Mouse (Mus musculus): Measurements from ENCODE around the gene B3gnt9. TPM values are rescaled to one million over a fixed set of nuclear protein-coding genes. Genes with fewer than 3 reads are reported as not detected.
"Not testable (repeated sequence)": the region's sequence is repeated elsewhere in the genome, so short reads cannot be mapped to it uniquely, and the experiment has no call there.

B3gnt9 gene
- polyA plus RNA-seq, 1 experiment from 2014 or later: 2.1 TPM

DNA sequence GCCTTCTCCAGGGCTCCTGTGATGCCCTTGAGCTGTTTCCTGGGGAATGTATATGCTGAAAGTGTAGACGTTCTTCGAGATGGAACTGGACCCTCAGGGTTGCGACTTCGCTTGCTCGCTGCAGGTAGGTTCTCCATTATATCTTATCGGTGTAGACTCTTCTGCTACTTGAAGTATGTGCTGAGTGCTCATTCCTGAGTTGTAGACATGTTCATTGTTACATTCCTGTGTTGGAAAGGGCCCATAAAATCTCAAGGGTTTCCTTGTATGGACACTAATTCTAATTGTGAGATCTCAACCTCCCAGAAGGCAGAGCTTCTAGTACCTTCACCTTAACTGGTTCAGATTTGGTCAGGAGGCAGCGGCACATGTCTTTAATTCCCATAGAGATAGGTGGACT is 13.9 kb downstream of the B3gnt9 start:
- WGBS: 97% methylated on average over 7 of the region's 7 CpGs
- H3K27me3 ChIP-seq (ENCODE audit: poor library complexity, severe bottlenecking): no peaks in the 10 kb centered on the region
- no peak overlapping the region for H3K27ac ChIP-seq
- peaks cover 62% of the 10 kb centered on the region for H3K36me3 ChIP-seq (replicated peaks)
- no peak overlapping the region for H3K4me3 ChIP-seq
- H3K9me3 ChIP-seq: no peaks in the 10 kb centered on the region
- DNase-seq (ENCODE audit: extremely low spot score, low spot score): no peak
- no peaks in the 10 kb centered on the region for H3K4me1 ChIP-seq

DNA sequence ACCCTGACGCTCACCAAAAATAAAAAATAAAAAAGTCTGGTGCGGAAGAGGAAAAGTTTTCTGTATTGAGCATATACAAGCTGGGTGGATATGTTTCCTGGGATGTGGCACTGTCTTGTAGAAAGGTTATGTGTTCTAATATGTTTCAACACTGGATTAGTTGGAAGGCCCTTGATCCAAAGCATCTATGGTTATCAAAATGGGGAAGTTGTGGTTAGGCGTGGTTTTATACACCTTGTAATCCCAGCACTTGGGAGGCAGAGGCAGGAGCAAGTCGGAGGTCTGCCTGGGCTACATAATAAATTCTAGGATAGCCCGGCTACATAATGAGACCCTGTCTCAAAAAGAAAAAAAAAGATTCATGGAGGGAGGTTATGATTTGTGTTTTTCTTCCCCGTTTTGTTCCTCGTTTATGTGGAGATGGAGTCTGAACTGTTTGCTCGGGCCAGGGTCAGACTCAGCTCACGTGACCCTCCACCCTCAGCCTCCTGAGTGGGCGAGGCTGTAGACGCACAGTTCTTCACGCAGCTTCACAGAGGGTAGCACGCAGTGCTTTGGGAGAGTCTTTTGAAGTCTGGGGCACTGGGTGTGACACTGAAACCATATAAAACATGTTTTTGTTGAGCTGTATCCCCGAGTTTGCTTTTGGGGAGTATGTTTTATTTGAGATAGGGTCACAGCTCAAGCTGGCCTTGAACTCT is 17.4 kb downstream of the B3gnt9 start:
- 92% methylated on average over 14 of the region's 14 CpGs for WGBS
- Histone ChIP-seq H3K27ac (no peak overlapping the region), H3K4me1 (no peaks in the 10 kb centered on the region), H3K36me3 (replicated peaks) (peaks cover 66% of the 10 kb centered on the region), H3K9me3 (no peaks in the 10 kb centered on the region), H3K27me3 (ENCODE audit: poor library complexity, severe bottlenecking) (no peaks in the 10 kb centered on the region), H3K4me3 (no peak overlapping the region)
- no peak for DNase-seq (ENCODE audit: extremely low spot score, low spot score)

DNA sequence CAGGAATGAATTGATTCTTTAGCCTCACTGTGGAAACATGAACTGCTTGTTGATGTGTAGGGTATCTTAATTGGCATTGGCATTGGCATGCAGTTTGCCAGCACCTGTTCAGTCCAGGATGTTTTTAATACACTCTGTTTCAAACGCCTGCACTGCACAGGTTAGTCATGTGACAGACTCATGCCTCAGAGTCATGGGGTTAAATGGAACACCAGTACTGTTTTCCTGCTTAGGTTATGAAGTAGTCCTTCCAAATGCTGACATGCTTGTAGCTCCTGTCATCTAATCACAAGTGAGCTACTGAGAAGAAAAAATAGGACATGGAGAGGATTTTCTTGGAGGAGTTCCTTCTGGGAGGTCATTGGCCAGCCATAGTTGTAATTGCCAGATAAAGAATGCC is 19.7 kb downstream of the B3gnt9 start:
- Histone ChIP-seq H3K9me3 (no peaks in the 10 kb centered on the region), H3K4me1 (no peaks in the 10 kb centered on the region), H3K27ac (no peak overlapping the region), H3K36me3 (replicated peaks) (peaks cover 48% of the 10 kb centered on the region), H3K4me3 (no peak overlapping the region), H3K27me3 (ENCODE audit: poor library complexity, severe bottlenecking) (no peaks in the 10 kb centered on the region)
- 84% methylated on average over 1 of the region's 1 CpGs for WGBS
- no peak for DNase-seq (ENCODE audit: extremely low spot score, low spot score)

DNA sequence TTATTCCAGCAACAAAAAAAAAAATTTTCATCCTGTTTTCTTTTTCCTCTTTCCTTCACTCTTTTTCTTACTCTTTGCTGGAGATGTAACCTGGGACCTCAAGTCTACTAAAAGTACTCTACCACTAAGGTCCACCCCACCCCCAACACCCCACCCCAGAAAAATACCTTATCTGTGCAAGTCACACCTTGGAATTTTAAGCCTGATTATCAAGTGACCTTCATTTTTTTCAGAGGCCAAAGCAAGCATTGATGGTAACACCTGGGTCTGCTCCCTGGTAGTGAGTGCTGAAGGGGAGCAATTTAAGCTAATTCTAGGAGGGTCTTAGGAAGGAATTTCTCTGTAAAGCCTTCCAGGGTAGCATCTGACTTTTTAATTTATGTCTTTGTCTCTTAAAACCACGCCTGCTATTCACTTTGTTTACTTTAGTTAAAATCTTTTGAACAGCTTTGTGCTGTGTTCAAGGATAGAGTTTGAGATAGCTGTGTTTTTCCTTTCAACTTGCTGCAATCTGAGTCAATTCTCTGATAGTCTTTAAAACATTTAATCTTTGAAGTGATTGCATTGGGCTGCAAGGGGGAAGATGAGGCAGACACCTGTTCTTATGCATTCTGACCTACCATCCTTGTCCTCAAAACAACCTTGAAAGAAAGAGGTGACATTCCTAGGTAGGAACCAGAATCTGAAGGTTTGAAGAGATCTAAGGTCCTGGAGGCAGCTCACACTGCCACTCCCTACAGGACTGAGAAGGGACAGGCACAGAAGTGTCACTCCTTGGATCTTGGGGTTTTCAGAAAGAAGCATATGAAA is 21.6 kb downstream of the B3gnt9 start:
- Histone ChIP-seq H3K4me1 (no peaks in the 10 kb centered on the region), H3K9me3 (no peaks in the 10 kb centered on the region), H3K4me3 (no peak overlapping the region), H3K27me3 (ENCODE audit: poor library complexity, severe bottlenecking) (no peaks in the 10 kb centered on the region), H3K27ac (no peak overlapping the region), H3K36me3 (replicated peaks) (peaks cover 29% of the 10 kb centered on the region)
- DNase-seq (ENCODE audit: extremely low spot score, low spot score): no peak
- 75% methylated on average over 1 of the region's 1 CpGs for WGBS

DNA sequence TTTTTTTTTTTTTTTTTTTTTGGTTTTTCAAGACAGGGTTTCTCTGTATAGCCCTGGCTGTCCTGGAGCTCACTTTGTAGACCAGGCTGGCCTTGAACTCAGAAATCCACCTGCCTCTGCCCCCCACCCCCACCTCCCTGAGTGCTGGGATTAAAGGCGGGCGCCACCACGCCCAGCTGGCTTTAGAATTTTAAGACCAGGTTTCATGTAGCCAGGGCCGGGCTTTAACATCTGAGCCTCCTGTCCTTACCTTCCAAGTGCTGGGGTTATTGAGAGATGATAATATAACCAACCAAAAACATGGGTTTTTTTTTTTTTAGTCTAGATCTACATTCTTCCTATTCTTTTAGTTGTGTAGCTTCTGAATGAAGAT is 22.6 kb downstream of the B3gnt9 start:
- not testable (repeated sequence) for DNase-seq (ENCODE audit: extremely low spot score, low spot score); H3K27me3 ChIP-seq (ENCODE audit: poor library complexity, severe bottlenecking); H3K9me3 ChIP-seq; H3K4me3 ChIP-seq; H3K4me1 ChIP-seq; H3K27ac ChIP-seq
- H3K36me3 ChIP-seq (replicated peaks): peaks cover 29% of the 10 kb centered on the region
- 94% methylated on average over 4 of the region's 4 CpGs for WGBS

DNA sequence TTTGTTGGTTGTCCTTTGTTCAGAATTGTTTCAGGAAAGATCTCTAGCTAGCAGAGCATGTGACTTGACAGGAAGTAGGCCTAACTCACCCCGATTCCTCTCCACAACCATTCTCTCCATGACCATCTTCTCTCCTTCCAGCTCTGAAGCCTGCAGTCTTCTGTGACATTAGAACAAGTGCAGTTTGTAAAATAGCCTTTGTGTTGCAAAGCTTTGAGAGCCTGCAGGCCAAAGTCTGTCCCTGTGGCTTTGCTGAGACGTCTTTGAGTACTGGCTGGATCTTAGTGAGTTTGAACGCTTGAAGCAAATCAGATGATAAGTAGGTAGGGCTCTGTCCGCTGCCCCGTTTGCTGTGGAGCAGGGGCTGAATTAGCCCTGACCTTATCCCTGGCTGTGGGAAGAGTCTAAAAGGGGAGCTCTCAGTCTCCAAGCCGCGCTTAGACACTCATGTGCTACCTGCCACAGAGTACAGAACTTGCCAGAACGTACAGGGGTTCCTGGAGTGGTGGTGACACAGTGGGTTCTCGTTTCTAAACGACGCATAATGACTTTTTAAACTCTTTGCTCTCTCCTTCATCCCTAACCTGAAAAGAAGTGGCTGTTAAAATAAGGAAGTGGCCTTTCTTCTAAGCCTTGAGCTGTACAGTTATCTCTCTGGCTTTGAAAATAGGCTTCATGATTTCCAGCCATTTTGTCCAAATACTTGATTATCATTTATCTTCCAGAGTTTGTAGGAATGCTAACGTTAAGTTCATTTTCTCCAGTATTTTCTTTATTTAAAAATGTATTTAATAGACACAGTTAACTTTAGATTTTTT is 23.2 kb downstream of the B3gnt9 start:
- Histone ChIP-seq H3K9me3 (no peaks in the 10 kb centered on the region), H3K27me3 (ENCODE audit: poor library complexity, severe bottlenecking) (no peaks in the 10 kb centered on the region), H3K4me1 (no peaks in the 10 kb centered on the region), H3K4me3 (no peak overlapping the region), H3K36me3 (replicated peaks) (peaks cover 26% of the 10 kb centered on the region), H3K27ac (no peak overlapping the region)
- WGBS: 90% methylated on average over 12 of the region's 12 CpGs
- DNase-seq (ENCODE audit: extremely low spot score, low spot score): no peak

DNA sequence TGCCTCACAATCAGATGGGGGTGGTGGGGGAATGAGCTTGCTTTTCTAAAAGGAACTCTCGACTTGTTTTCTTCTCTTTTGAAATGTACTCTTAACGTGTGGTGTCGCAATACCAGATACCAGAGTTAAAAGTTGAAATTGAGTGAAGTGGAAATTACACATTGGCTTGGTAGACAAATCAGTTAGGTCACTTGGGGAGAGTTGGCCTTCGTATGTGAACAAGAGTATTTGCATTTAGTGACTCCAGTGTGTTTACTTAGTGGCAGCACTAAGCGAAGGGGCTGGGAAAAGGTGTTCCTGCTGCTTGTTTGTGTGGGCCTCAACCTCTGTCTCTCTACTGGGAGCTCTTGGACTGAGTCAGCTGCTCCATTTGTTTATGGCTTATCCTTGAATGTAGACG is 29.0 kb downstream of the B3gnt9 start:
- Histone ChIP-seq H3K27me3 (ENCODE audit: poor library complexity, severe bottlenecking) (no peaks in the 10 kb centered on the region), H3K27ac (no peak overlapping the region), H3K9me3 (no peaks in the 10 kb centered on the region), H3K4me3 (peak overlapping the region; percentile 96), H3K36me3 (replicated peaks) (no peaks in the 10 kb centered on the region), H3K4me1 (peaks cover 22% of the 10 kb centered on the region)
- WGBS: 41% methylated on average over 6 of the region's 6 CpGs
- no peak for DNase-seq (ENCODE audit: extremely low spot score, low spot score)

DNA sequence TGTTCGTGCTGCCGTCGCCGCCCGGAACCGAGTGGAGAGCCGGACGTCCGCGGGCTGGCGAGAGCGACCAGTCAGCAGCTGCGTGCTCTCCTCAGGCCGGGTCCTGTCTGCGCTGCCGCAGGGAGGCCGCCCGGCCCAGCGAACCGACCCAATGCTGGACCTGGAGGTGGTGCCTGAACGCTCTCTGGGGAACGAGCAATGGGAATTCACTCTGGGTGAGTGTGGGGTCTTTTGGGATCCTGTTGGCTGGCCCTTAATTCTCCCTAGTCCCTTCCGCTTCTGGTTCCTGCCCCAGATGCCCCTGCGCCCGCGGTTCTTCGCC is 29.7 kb downstream of the B3gnt9 start:
- peak overlapping the region; percentile 96 for H3K4me3 ChIP-seq
- DNase-seq (ENCODE audit: extremely low spot score, low spot score): no peak
- H3K4me1 ChIP-seq: peaks cover 22% of the 10 kb centered on the region
- 0% methylated on average over 27 of the region's 27 CpGs for WGBS
- H3K27ac ChIP-seq: peak overlapping the region; percentile 90
- H3K36me3 ChIP-seq (replicated peaks): no peaks in the 10 kb centered on the region
- H3K27me3 ChIP-seq (ENCODE audit: poor library complexity, severe bottlenecking): no peaks in the 10 kb centered on the region
- H3K9me3 ChIP-seq: no peaks in the 10 kb centered on the region

DNA sequence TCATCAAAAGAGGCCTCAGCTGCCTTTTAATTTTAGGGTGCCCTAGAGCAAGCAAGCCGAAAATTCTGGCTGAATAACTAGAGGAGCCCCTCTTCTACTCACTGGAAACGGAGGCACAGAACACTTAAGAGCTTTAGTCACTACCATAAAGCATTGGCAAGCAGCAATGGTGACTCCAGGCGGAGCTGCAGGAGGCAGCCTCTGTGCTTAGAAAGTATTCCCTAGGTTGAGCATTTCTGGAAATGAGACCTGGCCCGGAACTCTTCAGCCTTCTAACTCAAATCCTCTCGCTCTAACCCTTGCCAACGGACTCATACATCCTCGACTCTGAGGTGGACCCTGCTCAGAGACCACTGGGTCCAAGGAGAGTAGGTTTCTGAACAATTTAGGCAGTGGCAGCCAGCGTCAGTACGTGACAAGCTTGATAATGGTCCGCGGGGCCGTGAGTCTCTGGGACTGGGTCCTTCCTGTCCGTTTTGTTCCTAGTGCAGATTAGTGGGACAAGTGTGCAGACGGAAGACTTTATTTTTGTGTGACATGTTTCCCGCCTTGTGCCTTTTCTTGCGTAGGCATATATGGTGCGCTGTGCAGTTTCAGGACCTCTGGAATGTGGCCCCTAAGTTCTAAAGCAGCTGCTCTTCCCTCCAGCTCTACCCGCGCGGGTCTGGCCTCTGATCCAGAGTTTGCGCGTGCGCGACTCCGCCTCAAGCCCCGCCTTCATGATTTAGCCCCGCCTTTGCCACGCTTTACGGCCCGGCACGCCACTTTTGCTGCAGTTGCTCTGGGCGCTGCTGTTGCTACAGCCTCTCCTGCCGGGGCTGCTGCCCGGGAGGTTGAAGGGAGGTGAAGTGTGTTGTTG is 30.3 kb downstream of the B3gnt9 start, which contains the start of gene D230025D16Rik:
TSS of gene D230025D16Rik (plus strand) at position 733 of the 859 bp plus-strand sequence.
- DNase-seq (ENCODE audit: extremely low spot score, low spot score): peak; percentile 98
- 5% methylated on average over 34 of the region's 34 CpGs for WGBS
- peak within 1 kb of the TSS; percentile 96 for H3K4me3 ChIP-seq

DNA sequence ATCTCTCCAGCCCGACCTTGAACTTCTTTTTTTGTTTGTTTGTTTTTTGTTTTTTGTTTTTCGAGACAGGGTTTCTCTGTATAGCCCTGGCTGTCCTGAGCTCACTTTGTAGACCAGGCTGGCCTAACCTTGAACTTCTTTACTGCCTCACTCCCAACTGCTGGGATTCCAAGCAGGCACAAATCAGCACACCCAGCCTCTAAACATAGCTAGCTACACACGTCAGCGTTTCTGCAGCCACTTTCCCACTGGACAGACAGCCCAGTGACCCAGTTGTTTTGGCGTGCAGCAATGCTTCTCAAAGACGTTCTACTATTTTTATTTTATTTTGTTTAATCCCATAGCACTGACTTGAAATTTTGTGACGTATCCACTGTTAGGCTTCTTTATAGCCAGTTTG is 31.1 kb downstream of the B3gnt9 start:
- Histone ChIP-seq H3K9me3 (no peaks in the 10 kb centered on the region), H3K36me3 (replicated peaks) (no peaks in the 10 kb centered on the region), H3K4me1 (peaks cover 22% of the 10 kb centered on the region), H3K27me3 (ENCODE audit: poor library complexity, severe bottlenecking) (no peaks in the 10 kb centered on the region), H3K4me3 (peak overlapping the region; percentile 96; the same call in 1 of the 2 replicates), H3K27ac (no peak overlapping the region)
- no peak for DNase-seq (ENCODE audit: extremely low spot score, low spot score)
- 88% methylated on average over 7 of the region's 7 CpGs for WGBS

More for the DNA sequence above, 30.3 kb downstream of the B3gnt9 start, which contains the start of gene D230025D16Rik:
- peak within 1 kb of the TSS; percentile 90 for H3K27ac ChIP-seq
- no peaks in the 10 kb centered on the region for H3K9me3 ChIP-seq
- no peaks in the 10 kb centered on the region for H3K36me3 ChIP-seq (replicated peaks)
- H3K4me1 ChIP-seq: peaks cover 22% of the 10 kb centered on the region
- H3K27me3 ChIP-seq (ENCODE audit: poor library complexity, severe bottlenecking): no peaks in the 10 kb centered on the region

DNA sequence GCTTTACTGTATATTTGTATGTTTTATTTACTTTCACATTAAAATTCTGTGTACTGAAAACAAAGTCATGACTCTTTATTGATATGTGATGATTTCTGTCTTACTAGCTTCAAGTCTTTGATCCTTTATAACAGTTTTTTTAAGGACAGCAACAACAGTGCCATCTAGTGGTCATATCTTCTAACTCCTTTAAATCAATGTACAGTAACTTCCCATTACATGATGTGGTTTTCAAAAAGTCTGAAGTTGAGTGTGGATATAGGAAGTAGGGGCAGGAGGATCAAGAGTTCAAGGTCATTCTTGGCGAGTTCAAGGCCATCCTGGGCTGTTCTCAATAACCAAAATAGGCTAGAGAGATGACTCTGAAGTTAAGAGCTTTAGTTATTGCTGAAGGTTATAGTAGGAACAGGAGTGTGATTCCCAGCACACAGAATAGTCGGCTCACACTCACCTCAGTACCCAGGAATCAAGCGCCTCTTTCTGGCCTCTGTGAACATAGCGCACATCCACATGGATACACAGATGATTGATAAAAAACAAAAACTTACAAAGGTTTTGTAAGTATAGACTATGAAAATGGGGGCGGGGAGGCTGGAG is 36.9 kb downstream of the B3gnt9 start:
- no peaks in the 10 kb centered on the region for H3K4me1 ChIP-seq
- peaks cover 51% of the 10 kb centered on the region for H3K36me3 ChIP-seq (replicated peaks)
- no peak for DNase-seq (ENCODE audit: extremely low spot score, low spot score)
- no peaks in the 10 kb centered on the region for H3K9me3 ChIP-seq
- WGBS: 81% methylated on average over 5 of the region's 5 CpGs
- no peak overlapping the region for H3K27ac ChIP-seq
- no peaks in the 10 kb centered on the region for H3K27me3 ChIP-seq (ENCODE audit: poor library complexity, severe bottlenecking)
- H3K4me3 ChIP-seq: no peak overlapping the region

DNA sequence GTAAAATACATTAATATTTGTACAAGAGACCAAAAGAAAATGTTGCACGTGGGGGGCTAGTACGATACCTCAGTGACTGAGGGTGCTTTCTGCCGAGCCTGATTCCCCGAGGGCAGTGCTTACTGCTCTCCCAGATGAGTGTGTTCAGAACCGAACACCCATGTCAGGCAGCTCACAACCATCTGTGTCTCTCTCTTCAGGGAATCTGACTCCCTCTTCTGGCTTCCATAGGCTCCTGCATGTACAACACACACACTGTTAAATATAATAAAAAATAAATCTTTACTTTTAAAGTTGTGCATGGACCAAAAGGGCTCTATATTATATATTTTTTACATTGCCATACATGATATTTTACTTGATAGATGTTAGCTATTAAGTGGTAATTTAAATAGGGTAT is 40.8 kb downstream of the B3gnt9 start:
- WGBS: 93% methylated on average over 5 of the region's 5 CpGs
- no peak for DNase-seq (ENCODE audit: extremely low spot score, low spot score)
- H3K36me3 ChIP-seq (replicated peaks): peaks cover 83% of the 10 kb centered on the region

More for the DNA sequence above, 40.8 kb downstream of the B3gnt9 start:
- H3K4me1 ChIP-seq: peaks cover 3% of the 10 kb centered on the region; the same call in 1 of the 2 replicates
- no peaks in the 10 kb centered on the region for H3K27me3 ChIP-seq (ENCODE audit: poor library complexity, severe bottlenecking)
- peaks cover 4% of the 10 kb centered on the region; the same call in 1 of the 2 replicates for H3K9me3 ChIP-seq
- H3K27ac ChIP-seq: no peak overlapping the region
- no peak overlapping the region for H3K4me3 ChIP-seq

Data from forebrain, embryonic 10.5 days (tissue).